Mouse (Mus musculus) spleen, postnatal 10 days (tissue): Measurements from ENCODE around the gene Rab30.

Experiments used
- DNase-seq, 2 experiments: peaks; one replicate each; pipeline ENCODE4 v3.0.0; 2021 to 2022; ENCODE audit warnings: low spot score in 2 of 2

Rab30 gene

DNA sequence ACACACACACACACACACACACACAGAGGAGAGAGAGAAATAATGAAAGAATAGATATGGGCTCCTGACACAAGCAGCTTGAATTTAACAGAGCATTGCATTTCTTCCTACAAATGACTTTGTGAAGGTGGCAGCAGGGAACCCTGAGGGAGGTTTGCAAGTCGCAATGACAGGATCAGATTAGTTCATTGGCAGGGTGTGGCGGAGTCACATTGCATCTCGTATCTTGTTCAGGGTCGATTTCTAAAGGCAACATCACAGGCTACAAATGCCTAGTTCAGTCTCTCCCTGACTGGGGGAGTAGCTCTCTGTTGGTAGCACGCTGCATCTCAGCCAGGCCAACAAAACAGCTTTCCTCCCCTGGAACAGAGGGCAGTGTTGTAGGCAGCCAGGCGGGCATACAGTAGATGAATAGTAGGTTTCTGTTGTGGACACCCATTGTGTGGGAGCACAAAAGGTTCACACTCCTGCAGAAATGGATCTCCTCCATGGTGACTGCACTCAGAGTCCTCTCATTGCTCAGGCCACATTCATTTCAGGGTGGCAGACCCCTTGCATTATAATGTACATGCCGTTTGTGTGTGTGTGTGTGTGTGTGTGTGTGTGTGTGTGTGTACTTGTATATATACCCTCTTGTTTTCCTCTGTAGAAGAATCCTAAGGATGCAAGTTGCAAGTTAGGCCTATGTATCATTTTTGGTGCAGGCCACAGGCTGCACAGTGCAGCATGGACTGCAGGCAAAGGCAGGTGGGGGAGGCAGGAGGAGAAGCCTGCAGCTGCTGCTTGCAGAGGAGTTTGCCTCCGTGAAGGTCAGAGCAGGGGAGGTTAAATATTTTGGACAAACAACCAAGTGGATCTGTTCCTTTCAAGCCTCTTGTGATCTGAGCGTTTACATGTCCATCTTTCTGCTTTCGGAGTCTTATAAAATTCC, 58.5 kb downstream of the Rab30 start:
- no peak for DNase-seq

DNA sequence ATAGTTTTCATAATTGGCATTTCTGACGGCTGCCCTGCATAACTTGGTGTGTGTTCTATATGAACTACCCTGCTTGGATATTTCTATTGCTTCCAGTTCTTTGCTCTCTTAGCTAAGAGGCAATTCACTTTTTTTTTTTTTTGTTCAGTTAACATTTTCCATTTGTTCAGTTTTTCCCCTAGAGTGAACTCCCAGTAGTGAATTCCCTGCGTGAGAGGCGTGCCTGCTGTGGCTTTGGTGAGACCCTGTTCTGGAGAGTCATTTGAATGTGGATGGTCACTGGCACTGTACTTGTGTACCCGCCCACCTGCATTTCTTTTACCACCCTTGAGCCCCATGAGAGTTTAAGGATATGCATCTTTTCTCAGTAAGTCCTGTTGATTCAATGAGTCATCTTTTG, 60.8 kb downstream of the Rab30 start:
- DNase-seq = no peak

DNA sequence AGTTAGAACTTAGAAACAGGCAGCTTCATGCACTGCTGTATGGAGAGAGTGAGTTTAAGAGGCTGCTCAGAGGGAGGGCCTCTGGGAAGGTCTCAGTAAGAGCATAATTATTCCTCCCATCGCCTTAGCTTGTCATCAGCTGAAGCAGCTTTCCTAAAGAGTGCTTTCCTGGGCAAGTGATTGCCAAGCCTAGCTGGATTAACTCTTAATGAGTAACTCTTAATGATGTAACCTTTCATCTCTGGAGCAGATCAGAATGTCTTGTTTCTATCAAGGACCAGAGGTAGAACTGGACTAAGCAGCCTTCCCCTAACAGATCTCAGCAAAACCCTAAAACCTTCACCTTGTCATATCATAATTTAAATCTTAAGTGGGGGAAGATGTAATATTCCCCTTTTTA, 61.8 kb downstream of the Rab30 start:
- DNase-seq = no peak

DNA sequence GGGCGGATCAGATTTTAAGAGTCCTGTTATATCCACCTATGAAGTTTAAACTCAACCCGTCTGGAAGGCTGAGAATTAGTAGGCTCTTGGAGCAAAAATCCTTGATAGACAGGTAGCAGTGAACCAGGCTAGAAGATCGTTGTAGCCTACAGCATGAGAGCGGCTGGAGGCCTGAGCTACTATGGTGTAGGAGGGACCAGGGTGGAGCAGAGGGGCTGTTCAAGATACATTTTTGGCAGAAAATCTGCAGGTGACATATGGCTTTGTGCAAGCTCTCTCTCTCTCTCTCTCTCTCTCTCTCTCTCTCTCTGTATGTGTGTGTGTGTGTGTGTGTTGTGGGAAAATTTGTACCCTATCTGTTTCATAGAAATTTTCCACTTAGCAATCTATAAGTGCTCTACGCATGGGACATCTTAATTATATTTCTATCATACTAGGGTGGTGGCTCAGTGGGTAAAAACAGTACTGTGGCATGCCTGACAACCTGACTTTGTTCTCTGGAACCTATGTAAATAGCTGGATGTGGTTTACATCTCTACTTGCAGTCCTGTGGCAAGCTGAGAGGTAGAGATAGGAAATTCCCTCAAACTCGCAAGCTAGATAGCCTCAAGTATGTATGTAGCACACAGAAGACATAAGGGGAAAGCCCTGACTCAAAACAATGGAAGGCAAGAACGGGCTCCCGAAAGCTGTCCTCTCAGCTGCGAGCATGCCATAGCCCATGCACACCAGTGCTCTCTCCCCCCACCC, 63.7 kb downstream of the Rab30 start:
- DNase-seq = no peak

DNA sequence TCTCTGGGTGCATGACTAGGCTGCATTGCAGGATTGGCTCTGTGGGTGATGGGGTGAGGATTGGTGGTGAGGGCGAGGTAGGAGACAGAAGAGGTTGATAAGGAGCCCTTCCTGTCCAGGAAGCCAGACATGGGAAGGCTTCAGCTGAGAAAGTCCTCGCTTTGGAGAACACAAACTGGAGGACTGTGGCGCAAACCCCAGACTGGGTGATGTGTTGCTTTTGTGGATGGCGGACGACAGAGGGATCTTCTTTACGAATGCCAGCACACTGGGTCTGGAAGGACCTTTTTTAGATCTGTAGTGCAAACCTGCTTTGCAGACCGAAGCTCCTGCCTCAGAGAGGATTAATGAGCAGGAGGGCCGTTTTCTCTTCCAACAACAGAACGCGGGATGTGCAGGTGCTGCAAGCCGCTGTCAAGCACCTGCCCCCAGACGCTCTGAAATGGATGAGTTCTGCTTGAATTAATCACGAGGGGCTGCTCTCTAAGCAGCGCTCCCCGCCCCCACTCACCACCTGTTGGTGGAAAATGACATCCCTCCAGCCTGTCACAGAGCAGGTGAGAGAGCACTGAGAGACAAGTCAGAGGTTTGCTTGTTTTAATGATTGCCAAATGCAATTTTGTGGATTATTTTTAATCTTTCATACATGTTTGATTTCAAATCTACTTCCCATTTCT, 65.2 kb downstream of the Rab30 start:
- DNase-seq = no peak

DNA sequence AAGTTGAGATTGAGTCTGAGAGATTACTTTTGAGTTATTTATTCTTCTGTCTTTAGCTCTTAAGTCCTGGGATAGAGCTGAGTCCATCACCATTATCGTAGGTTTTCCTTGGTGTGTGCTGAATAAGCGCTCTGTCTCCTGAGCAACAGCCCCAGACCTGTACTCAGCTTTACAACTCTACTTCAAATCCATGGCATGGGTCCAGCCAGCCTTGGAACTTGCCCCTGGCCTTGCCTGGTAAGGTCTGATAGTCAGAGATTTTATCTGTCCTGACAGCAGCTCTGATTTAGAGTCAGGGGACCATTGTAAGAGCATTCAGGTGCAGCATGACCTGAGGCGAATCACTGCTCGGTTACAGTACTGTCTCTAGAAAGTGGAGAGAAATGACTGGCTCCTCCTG, 66.1 kb downstream of the Rab30 start:
- no peak for DNase-seq

DNA sequence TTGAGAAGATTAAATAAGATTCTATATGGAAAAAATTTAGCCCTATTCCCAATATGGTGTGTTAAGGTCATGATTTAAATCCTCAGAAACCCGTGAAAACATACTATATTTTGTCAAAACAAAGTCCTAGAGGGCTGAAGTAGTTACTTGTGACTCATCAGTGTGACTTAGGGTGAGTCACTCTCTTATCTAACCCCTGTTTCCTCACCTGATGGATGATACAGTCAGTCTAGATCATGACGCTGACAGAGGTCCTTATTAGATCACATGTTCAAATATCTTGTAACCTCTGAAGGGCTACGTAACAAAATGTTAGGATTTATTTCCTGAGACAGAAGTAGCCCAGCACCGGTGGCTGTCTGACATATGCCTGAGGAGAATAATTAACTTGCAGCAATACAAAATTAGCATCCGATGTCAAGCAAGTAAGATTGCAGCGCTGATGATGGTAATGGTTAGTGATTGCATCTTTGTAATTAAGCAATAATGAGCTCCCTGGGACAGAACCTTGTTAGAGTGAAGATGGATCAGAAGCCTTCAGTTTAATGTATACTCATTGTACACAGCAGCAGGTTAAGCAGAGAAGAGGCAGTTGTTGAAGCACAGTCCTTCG, 70.4 kb downstream of the Rab30 start:
- no peak for DNase-seq

DNA sequence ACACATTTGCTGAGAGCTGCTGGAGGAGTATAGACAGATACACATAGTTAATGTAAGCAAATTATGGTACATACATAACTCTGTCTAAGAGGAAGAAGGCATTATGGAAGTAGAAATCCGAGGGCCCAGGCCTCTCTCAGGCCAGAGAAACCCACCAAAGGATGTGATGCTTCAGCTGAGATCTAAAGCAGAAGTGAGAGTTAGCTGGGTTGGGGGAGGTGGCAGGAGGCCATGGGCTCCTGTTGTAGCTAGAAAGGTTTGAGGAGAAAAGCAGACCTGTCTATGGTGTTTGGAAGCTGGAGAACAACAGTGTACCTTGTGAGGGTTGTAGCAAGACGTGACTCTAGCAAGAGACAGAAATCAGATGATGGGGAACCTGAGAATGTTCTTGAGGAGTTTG, 75.8 kb downstream of the Rab30 start:
- peak in 1 of 2 experiments; percentile 52 for DNase-seq

DNA sequence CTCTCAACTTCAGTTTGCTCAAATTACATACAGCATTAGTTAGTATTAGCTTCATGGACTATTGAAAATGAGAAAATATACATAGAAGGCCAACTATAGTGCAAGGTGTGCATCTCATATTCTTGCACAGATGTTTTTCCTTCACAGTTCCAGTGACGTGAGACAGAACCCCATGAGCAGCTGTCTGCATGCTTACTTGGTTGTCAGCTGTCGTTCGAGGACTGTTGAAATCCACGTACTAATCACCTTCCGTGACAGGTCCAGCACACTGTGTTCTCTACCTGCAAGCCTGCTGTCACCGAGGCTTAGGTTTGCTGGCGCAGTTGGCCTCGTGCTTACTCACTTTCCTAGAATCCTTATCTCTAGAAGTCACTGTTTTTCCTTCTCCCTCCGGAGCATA, 76.5 kb downstream of the Rab30 start:
- no peak for DNase-seq

DNA sequence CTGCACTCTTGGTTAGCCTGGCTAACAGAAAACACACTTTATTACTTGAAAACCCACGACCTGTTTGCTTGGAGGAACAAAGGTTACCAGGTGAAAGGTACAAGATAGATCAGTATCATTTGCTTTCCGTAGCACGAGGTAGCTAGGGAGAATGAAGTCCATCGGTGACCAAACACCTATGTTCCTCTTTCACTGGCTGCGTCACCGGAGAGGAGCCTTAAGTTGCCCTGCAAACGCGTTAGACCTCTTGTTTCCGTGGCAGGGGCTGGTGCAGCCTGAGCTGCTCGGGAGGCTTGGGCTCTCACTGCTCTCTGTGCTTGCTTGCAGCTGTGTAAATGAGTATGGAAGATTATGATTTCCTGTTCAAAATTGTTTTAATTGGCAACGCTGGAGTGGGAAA, 78.3 kb downstream of the Rab30 start:
- peak; percentile 21 to 43 for DNase-seq

DNA sequence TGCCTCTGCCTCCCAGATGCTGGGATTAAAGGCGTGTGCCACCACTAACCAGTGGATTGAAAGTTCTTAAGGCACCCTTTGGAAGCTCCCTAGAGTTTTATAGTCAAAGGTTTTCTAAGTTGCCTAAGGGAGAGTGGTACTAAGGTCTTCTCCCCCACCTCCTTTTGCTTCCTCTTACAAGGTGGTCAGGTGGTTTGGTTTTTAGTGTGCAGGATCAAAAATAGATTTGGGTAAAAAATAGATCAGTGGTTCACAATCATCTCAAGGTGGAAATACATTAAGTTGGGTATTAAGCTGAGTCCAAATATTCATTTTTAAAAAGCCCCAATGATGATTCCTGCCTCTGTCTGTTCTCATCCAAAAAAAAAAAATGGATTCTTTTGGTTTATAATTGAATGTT, 79.0 kb downstream of the Rab30 start:
- no peak for DNase-seq

DNA sequence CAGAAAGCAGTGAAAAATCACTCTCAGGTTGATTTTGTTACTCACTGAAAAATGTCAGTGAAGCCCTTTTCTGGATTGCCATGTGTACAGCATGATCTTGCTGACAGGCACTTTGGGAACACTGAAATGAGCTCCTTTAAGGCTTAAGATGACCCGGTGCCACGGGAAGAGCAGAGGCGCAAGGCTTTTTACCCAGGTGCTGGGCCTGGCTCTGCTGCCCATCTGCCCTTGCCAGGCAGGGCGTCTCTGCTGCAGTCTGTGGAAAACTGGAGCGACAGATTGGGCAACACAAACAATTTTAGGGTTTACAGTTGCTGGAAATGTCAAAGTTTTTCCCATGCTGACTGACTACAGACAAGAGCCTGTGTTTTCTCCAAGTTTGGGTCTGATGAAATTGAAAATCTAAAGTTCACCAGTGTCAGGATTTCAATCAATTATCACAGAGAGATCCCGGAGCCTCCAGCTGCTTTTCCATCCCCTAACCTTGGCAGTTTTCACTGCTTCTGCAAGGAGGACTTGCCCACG, 79.6 kb downstream of the Rab30 start:
- DNase-seq = no peak

DNA sequence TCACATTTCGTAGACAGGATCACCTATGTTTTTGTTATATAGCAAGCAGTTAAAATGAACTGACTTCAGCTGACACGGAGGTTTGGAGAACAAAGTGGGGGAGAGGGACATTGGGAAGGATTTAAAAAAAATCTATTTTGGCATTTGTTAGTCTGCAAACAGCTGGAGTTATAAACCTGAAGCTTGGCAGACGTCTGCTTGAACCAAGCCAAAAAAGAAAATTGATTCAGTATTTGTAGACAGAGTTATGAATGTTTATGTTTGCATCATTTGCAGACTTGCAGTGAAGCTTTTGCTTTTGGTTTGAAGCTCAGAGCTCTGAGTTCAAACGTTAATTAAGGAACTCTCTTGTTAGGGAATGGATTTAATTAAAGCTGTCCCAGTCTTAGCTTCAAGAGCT, 80.5 kb downstream of the Rab30 start:
- DNase-seq = no peak

DNA sequence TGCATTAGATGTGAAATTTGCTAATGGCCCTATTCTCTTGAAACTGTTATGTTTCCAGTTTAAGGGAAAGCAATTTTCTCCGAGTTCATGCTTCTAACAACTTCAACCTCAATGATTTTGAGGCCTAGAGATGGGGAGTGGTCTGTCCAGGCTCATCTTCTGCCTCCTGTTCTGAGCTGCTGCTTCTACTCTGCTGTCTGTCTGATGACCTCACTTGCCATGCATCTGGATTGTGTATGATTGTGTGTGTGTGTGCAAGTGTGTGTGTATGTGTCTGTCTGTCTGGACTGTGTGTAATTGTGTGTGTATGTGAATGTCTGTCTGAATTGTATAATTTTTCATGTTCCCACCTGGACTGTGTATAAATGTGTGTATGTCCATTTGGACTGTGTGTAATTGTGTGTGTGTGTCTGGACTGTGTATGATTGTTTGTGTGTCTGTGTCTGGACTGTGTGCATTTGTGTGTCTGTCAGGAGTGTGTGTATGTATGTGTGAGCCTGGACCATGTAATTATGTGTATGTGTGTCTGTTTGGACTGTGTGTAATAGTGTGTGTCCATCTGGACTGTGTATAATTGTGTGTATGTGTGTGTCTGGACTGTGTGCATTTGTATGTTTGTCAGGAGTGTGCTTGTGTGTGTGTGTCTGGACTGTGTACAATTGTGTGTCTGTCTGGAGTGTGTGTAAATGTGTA, 81.2 kb downstream of the Rab30 start:
- no peak for DNase-seq

DNA sequence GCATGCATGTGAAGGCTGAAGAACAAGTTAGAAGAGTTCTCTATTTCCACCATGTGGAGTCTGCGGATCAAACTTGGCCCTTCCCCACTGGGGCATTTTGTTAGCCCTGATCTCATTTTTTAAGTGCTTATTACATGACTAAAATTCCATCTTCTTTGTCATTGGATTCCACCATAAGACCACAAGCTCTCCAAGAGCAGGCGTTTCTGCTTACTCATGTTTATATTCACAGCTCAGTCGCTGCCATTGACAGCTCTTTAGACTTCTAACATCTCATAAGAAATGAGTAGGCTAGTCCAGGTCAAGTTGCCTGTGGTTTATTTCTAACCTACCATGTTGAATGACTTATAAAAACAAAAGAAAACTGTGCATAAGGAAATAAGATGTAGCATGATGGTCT, 84.8 kb downstream of the Rab30 start:
- no peak for DNase-seq

DNA sequence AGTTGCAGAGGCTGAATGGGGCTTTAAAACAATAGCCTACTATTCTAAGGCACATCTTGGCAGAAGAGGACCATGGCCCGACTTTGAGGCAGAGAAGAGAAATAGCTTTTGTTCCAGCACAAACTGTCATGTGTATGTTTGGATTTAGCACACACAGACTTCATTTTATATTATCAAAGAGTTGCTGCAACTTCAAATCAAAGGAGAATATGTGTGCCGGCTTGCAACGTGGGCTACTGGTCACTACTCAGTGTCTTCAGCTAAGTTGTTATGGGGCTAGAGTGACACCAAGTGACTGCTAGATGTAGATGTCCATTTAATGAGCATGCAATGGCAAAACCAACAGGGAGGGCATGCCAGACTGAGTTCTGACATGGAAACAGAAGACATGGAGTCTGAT, 86.6 kb downstream of the Rab30 start:
- no peak for DNase-seq

DNA sequence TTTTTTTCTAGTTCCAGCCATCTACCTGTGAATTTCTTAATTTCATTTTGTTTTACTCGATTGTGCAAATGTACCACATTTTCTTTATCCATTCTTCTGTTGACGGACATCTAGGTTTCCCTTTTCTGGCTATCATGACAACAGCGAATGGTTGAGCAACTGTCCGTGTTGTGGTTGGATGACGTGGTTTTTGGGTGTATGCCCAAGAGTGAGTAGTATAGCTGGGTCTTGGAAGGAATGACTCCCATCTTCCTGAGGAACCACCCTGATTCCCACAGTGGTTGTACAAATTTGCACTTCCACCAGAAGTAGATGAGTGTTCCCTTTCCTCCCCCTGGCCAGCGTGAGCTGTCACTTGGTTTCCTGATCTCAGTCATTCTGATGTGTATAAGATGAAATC, 91.0 kb downstream of the Rab30 start:
- no peak for DNase-seq

DNA sequence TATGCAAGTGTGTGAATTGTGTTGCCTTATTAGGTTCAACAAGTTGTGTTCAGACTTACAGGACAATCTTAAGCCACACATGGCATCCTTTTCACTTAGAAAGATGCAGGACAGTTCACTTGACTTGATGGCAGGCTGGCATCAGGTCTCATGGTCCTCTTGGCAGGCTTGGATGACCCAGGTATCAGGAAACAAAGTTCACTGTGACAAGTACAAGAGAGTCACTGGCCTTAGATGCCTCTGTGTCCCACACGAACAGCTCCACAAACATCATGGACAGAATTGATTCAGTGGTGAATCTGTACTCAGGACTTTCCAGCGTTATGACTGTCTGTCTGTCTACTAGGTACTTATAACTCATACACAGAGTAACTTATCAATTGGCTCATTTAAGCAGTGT, 93.0 kb downstream of the Rab30 start:
- DNase-seq = no peak

DNA sequence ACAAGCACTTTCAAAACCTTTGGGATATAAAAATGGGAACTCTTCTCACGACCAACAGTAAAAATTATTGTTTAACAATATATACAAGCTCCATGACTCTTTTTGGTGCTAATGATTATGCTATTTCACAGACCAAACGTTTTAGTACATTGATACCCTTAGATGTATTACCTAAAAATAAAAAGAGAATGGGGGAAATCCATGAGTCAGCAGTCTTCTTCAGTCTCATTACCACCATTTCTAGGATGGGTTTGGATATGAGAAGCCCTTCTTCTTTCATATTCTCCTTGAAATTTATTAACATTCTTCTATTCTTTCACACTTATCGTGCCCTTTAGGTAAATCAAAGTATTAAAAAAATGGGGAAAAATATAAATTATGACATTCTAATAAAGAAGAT, 95.0 kb downstream of the Rab30 start:
- no peak for DNase-seq

DNA sequence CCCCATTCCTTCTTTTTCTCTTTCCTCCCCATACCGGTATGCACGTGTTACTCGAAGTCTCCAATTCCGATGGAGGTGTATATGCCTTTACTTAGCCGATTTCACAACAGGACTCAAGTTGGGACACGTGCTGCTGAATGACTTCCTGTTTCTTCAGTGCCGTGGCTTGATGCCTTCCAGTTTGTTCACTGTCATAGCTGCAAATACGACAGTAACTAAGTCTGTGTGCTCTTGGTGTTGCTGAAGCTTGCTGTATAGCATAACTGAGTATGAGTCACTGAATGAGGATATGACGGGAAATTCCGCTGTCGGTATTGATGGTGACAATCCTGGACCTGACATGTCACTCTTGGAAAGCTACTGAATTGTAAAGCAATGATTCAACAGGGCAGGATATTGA, 95.8 kb downstream of the Rab30 start:
- no peak for DNase-seq

DNA sequence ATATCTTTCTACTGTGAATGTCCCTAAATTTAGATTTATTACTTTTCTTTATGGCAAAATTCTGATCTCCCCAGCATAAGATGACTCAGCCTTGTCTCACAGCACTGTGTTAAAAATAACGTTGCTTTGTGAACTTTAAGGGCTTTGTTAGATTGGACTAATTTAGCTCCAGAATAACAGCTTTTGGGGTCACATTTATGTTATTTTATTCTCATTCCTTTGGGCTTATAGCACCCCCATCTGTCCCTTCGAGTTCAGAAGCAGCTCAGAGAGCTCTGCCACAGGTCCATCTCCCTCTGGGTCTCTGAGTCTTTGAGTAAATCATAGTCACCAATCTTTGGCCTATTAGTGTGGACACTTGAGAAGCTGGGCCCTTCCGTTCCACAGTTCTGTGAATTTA, 96.5 kb downstream of the Rab30 start:
- DNase-seq = no peak
